Mouse (Mus musculus) B cell, adult 2 months (primary cell): ENCODE results near the gene Pcgf2.
"Not testable (repeated sequence)": the region's sequence is repeated elsewhere in the genome, so short reads cannot be mapped to it uniquely, and the experiment has no call there.

Source experiments
- DNase-seq, 2 experiments: peaks; one replicate each; pipeline ENCODE4 v3.0.0; 2022

Gene Pcgf2

GRCm38 (mm10) chr11:97700003-97700745, at the start of gene Pcgf2:
TSS of gene Pcgf2 (minus strand) at chr11:97700497.
- peak; percentile 60 to 64 for DNase-seq

- no peak for DNase-seq
Observed at GRCm38 (mm10) chr11:97748496-97748895, 48.2 kb upstream of the Pcgf2 start.

GRCm38 (mm10) chr11:97747773-97748172, 47.5 kb upstream of the Pcgf2 start:
- no peak for DNase-seq

- no peak for DNase-seq
Observed at GRCm38 (mm10) chr11:97745331-97745721, 45.0 kb upstream of the Pcgf2 start.

GRCm38 (mm10) chr11:97744718-97745330, 44.5 kb upstream of the Pcgf2 start:
- peak; percentile 98 for DNase-seq

GRCm38 (mm10) chr11:97744063-97744717, 43.9 kb upstream of the Pcgf2 start, which contains the start of gene Pip4k2b:
TSS of gene Pip4k2b (minus strand) at chr11:97744704.
- peak in 1 of 2 experiments; percentile 55 for DNase-seq

GRCm38 (mm10) chr11:97743423-97743822, 43.1 kb upstream of the Pcgf2 start:
- DNase-seq, result peak; percentile 15 to 34

- peak; percentile 32 to 37 for DNase-seq
Observed at GRCm38 (mm10) chr11:97742591-97742990, 42.3 kb upstream of the Pcgf2 start.

GRCm38 (mm10) chr11:97742157-97742556, 41.9 kb upstream of the Pcgf2 start:
- DNase-seq, result no peak

- DNase-seq, result no peak
Observed at GRCm38 (mm10) chr11:97740190-97740589, 39.9 kb upstream of the Pcgf2 start.

GRCm38 (mm10) chr11:97739155-97739554, 38.9 kb upstream of the Pcgf2 start:
- DNase-seq, result peak; percentile 43 to 51

GRCm38 (mm10) chr11:97738703-97739102, 38.4 kb upstream of the Pcgf2 start:
- peak; percentile 40 to 50 for DNase-seq

- no peak for DNase-seq
Observed at GRCm38 (mm10) chr11:97737600-97737999, 37.3 kb upstream of the Pcgf2 start.

- no peak for DNase-seq
Observed at GRCm38 (mm10) chr11:97736645-97737044, 36.3 kb upstream of the Pcgf2 start.

- not testable (repeated sequence) for DNase-seq
Observed at GRCm38 (mm10) chr11:97734810-97735209, 34.5 kb upstream of the Pcgf2 start.

GRCm38 (mm10) chr11:97733689-97734088, 33.4 kb upstream of the Pcgf2 start:
- no peak for DNase-seq

GRCm38 (mm10) chr11:97728730-97729129, 28.4 kb upstream of the Pcgf2 start:
- DNase-seq, result no peak

GRCm38 (mm10) chr11:97728311-97728710, 28.0 kb upstream of the Pcgf2 start:
- peak in 1 of 2 experiments; percentile 33 for DNase-seq

GRCm38 (mm10) chr11:97723709-97724108, 23.4 kb upstream of the Pcgf2 start:
- DNase-seq, result no peak

GRCm38 (mm10) chr11:97721338-97721737, 21.0 kb upstream of the Pcgf2 start:
- no peak for DNase-seq

GRCm38 (mm10) chr11:97719041-97719440, 18.7 kb upstream of the Pcgf2 start:
- peak; percentile 25 to 38 for DNase-seq

GRCm38 (mm10) chr11:97718281-97718860, 18.1 kb upstream of the Pcgf2 start:
- DNase-seq, result peak; percentile 63 to 71
